Mouse (Mus musculus) left cerebral cortex, adult 8-10 months (tissue): Measurements from ENCODE around the gene Gja4. TPM values are rescaled to one million over a fixed set of nuclear protein-coding genes. Genes with fewer than 3 reads are reported as not detected.

Experiments
- DNase-seq, 2 experiments: peaks; one replicate each; pipeline ENCODE4 v3.0.0; 2022; ENCODE audit warnings: low spot score in 2 of 2
- total RNA-seq, 4 experiments: library from RNA; stranded (reverse); gene quantifications; 2 replicates each; pipeline ENCODE4 v1.2.4; 2022

Gja4 gene
- total RNA-seq, 4 experiments from 2014 or later = 3.7 to 4.6 (median 3.9) TPM

DNA sequence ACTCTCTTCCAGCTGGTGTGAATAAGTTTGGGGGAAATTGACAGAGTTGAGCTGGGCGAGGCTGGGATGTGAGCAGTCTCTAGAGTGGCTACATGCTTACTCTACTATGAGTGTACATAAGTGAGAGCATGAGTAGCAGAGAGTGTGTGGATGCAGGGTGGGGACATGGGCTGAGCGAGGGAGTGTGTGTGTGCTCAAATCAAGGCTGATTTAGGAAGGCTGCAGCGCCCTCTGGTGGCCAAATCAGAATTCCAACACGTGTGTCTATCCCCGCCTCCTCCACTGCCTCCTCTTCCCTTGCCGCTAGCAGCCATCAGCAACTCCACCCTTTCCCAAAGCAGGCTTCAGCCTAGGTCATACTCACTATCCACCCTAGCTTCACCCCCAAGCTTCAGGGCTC, 10.9 kb upstream of the Gja4 start:
- DNase-seq = peak; percentile 41 to 69

GRCm38 (mm10) chr4:127324296-127324695, 10.5 kb upstream of the Gja4 start:
- DNase-seq = no peak

DNA sequence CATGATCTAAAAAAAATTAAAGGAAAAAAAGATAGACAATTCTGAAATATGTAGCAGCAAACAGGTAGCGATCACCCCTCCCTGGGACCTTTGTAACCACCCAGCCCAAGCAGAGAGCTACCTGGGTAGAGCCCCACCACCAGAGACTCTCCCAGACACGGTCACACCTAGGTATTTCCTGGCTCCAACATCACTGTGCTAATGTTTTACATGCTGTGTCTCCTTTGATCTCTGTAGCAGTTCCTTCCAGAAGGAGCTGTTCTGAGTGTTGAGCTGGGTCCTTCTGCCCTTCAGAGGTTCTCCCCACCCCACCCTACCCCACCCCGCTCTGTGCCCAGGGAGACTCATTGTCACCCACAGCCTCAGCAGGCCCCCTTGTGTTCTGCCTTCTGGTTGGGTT, 9.8 kb upstream of the Gja4 start:
- no peak for DNase-seq

DNA sequence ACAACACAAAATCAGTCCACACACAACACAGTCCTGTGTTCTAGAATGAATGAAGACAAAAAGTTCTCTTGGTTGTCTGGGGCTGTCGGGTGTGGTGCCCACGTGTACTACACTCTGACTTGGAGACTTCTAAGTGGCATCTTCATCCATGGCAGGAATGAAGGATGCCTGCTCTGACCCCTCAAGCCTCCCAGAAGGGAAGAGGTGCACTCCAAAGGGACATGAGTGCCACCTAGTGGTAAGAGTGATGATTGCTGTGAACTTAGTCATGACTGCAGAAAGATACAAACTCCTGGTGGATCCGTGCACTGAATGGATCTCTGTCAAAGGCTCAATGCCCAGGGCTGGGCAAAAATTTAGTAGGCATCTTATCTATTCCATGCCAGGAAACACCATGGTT, 5.8 kb upstream of the Gja4 start:
- no peak for DNase-seq

DNA sequence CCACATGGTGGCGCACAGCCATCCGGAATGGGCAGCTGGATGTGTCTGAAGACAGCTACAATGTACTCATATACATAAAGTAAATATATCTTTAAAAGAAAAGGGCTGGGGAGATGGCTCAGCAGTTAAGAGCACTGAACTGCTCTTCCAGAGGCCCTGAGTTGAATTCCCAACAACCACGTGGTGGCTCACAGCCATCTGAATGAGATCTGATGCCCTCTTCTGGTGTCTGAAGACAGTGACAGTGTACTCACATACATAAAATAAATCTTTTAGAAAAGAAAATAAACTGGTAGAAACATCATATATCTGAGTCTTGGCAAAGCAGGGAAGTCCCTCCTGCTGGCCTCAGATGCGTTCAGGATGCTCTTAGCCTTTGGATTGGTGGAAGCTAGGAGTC, 3.3 kb upstream of the Gja4 start:
- DNase-seq = no peak

GRCm38 (mm10) chr4:127315753-127316152, 1.9 kb upstream of the Gja4 start:
- DNase-seq = no peak

- no peak for DNase-seq
These were observed 746 bp upstream of the Gja4 start for GRCm38 (mm10) chr4:127314585-127314984.

DNA sequence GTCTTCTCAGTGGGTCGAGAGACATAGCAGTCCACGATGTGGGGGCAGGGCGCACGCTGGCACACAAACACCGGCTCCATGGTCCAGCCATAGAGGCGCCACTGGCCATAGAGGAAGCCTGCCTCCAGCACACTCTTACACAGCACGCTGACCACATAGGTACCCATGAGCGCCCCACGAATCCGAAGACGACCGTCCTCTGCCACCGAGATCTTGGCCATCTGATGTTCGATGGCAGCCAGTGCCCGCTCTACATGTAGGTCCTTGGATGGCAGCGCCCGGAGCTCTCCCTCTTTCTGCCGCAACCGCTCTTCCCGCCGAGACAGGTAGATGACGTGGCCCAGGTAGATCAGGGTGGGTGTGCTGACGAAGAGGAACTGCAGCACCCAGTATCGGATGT, 1.5 kb downstream of the Gja4 start:
- DNase-seq = no peak

DNA sequence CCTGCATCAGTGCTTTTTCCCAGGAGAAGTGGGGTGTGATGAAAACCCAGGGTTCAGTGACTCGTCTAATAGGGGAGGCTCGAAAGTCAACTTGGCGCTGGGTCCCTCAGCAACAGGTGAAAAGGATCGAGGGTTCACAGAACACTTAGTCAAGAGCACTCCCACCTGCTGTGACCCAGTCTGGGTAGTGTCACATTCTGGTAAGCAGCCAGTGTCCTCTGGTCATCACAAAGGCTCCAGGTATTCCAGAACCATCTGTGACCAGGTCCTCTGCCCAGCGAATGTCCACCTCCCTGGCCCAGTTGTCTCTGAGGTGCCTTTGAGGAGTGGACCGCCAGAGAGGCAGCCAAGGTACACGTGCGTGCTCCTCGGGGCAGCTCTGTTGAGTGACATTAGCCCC, 2.3 kb downstream of the Gja4 start:
- DNase-seq = no peak

DNA sequence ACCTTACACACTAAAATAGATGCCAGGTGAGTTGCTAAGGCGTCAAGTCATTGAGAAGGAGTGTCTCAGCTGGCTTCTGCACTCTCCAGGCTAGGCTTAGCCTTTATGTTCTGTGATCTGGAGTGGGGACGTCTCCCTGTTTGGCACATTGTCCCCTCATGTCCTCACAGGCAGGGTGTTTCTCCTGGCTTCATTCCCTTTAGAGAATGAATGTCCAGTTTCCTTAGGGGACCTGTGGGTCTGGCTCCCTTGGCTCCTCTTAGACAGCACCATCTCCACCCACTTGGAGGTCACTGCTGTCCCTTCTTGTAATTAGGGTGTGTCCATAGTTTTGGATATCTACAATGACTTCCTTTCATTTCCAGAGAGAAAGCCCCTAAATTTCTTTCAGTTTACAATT, 6.9 kb downstream of the Gja4 start:
- no peak for DNase-seq

- DNase-seq = no peak
These were observed 10.0 kb downstream of the Gja4 start for GRCm38 (mm10) chr4:127303796-127304195.

DNA sequence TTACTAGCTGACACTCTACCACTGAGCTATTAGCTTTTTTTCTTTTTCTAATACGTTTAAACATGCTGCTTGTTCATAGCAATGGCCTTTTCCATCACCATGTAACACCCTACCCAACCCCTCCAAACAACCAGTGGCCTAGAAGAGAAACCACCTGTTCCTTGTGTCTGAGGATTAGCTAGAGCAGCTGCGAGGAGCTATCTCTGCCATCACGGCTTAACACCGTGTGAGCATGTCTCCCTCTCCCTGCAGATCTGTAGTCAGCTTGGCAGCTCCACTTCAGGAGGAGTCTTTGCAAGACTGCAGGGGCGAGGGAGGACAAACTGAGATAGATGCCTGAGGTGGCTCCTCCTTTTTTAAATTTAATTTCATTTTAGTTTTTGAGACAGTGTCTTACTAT, 13.3 kb downstream of the Gja4 start:
- no peak for DNase-seq

DNA sequence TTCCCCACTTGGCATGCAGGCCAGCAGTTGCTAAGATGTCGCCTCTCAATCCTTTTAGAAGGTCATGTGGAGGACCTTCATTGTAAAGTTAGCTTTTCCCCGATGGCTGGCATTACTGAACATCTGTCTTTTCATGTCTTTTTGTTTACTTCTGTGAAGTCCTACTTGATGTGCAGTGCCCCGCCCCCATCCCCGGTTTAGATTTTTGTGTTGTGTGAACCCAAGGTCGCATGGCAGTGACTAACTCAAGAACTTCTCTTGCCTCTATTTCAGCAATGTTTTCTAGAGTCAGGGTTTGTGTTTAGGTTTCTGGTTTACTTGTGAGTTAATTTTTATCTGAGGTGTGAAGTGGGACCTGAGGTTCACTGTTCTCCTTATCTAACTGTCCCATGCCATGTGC, 21.2 kb downstream of the Gja4 start:
- DNase-seq = no peak

DNA sequence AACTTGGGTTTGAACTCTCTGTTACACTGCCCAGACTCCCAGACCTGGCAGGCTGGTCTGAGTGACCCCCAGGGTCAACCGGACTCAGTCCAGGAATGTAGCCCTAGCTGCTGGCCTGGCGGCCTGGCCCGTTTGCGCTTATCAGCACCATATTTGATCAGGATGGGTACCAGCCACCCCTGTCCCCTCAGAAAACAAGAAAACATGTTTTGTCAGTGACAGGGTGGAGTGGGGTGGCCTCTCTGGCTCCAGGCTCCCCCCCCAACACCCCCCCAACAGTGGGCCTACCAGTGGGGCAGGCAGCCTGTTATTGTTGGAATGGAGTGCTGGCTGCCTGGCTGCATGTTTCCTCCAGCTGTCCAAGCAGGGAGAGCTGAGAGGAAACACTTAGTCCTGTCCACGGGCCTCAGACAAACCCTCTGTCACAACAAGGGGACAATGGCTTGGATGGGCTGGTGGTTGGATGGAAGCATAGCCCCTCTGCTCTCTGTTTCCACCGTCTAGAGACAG, 24.7 kb downstream of the Gja4 start:
- no peak for DNase-seq

DNA sequence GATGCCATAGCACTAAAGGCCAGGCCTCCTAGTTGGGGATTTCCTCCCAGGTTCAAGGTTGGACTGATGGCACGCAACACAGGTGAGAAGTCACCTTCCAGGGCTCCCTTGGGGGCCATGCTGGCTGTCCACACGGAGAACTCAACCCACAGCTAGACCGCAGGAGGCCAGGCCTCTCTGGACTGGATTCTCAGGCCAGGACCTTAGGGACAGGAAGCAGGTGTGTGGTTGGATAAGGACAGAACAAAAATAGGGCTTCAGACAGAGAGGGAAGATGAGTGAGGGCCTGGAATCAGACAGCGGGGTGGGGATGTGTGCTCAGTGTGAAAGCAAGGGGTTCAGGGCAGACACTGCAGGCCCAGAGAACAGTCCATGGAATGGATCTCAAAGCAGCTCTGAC, 26.9 kb downstream of the Gja4 start:
- no peak for DNase-seq

DNA sequence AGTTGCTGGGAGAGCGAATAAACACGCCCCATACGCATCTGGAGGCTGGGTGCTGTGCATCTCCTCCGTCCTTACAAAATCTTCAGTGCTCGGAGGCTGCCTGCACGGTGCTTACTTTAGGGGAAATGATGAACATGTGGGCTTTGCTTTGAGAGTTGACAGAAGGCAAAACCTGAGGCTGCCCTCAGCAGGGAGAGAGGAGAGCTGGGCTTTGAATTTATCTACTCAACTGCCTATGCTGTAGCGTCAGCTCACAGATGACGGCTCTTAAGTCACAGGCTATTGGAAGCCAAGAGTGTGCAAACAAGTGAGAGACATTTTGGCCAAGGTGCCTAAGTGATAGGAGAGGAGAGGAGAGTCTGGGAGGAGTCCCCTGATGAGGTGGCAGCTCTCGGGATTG, 34.6 kb downstream of the Gja4 start:
- DNase-seq = no peak

DNA sequence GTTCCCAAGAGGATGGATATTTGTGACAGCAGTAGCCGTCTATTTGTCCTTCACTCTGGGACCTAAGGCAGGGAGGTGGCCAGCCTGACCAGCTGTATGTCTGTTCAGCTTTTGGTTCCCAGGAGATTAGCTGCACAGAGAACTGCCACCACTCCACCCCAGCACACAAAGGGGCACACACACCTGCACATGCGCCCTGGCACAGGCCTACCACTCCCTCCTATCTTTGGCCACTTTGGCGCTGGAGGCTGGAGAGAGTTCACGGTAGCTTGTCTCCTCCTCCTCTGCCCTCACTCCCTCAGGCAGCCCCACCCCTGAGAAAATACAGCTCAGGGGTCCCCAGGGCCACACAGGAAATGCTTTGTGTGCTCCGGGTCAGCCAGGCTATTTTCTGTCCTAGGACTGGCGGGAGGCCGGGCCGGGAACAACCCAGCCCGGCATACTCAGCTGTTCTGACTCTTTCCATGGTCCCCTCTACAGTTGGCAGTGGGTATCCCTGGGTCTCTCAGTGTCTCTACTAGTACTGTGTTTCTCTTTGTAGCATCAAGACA, 35.3 kb downstream of the Gja4 start:
- no peak for DNase-seq

DNA sequence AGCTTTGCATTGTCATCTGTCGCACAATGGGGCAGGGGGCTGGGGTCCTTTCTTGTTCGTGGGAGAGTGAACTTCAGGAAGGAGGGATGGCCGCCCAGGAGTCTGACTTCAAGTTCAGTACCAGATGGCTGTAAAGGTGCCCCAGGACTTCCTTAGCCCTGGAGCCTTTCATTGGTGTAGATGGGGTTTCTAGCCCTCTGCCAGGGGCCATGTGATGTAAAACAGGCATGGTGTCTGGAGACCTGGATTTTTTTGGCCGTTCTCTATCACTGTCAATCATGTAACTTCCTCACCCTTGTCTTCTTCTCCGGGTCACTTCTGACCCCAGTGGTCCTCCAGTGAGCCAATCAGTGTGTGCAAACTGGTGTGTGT, 49.7 kb downstream of the Gja4 start:
- no peak for DNase-seq

DNA sequence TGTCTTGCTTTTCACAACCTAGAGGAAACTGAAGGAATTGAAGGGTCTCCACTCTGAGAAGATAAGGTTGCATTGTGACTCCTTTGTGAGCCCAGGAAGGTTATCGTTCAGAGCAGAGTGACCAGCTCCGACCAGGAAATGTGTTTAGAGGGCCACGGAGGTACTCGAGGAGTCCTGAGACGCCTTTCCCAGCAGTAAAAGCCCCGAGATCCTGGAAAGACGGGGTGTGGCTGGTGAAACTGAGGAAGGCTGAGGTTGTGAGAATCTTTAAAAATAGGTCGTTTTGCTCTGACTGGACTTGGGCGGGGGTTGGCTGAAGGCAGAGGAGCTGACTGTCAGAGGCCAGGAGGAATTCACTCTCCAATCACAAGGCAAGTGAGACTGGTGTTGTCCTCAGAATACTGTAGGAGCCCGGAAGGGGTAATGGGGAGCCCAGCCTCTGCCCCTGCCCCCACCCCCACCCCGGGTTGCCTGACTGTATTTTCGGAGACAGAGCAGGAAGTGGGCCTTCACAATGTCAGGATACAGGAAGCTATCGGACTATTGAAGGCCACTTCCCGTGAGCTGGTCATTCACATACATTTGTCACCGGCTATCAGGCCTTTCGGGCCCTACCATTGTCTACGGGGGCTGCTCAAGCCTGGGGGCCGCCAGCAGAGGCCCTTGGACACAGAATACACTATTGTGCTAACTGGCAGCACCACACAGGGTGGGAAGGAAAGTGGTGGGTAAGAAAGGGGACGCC, 50.2 kb downstream of the Gja4 start:
- DNase-seq = no peak

GRCm38 (mm10) chr4:127261601-127262000, 52.2 kb downstream of the Gja4 start:
- DNase-seq = no peak
